Mouse (Mus musculus): ENCODE measurements at regions not wholly inside any gene's neighbourhood (a gene's known extent, or its start where the extent isn't known, plus 50 kb on each side); places are given as distances from the start of the nearest gene placed in this dataset.

GRCm38 (mm10) chr11:112876226-112876625 lies 94.2 kb downstream of the Sox9 start:
- TF ChIP-seq CTCF (IDR thresholded peaks at IDR 0.05) (no peak), EP300 (IDR thresholded peaks at IDR 0.05; ENCODE audit: insufficient read depth, low read depth, low read length) (no peak), POLR2A (IDR thresholded peaks at IDR 0.05; ENCODE audit: insufficient read depth, low read depth, low read length) (no peak)
